Mouse (Mus musculus) layer of hippocampus, adult 18-20 months (tissue): ENCODE results near the gene Csn1s2a. TPM values are rescaled to one million over a fixed set of nuclear protein-coding genes. Genes with fewer than 3 reads are reported as not detected.
"Not testable (repeated sequence)": the region's sequence is repeated elsewhere in the genome, so short reads cannot be mapped to it uniquely, and the experiment has no call there.

Source experiments
- DNase-seq, 2 experiments: peaks; one replicate each; pipeline ENCODE4 v3.0.0; 2022; ENCODE audit warnings: low spot score in 2 of 2
- long read RNA-seq: library from polyadenylated mRNA; stranded (forward); transcript quantifications from one replicate; pipeline ENCODE4 v2.0.0, GENCODE M21; 2021
- total RNA-seq, 2 experiments: library from RNA; stranded (reverse); gene quantifications; 2 replicates each; pipeline ENCODE4 v1.2.3; 2021

The Csn1s2a gene
- not detected for total RNA-seq
- long read RNA-seq = 0 reads

- no peak for DNase-seq
Measured at GRCm38 (mm10) chr5:87774267-87774666, at the start of gene Csn1s2a. TSS of gene Csn1s2a (plus strand) at chr5:87774567.

GRCm38 (mm10) chr5:87734821-87735220, 39.5 kb upstream of the Csn1s2a start:
- no peak for DNase-seq

GRCm38 (mm10) chr5:87753471-87753870, 20.9 kb upstream of the Csn1s2a start:
- DNase-seq = no peak

DNA sequence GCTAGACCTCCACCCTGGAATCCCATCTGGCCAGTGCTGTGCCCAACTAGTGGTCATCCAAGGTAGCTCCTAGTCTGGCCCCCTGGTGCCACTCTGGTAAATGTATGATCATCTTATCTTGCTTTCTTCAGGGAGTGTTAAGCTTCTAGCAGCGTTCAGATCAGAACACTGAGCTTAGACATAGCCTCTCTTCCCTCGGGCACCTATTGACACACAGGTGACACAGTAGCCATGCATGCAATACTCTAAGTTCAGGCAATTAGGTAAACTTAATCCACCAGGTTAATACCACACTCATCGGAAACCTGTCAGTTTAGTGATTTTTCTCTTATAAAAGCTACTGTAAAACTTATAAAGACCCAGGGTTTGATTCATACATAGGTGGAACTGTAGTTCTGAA, 9.8 kb upstream of the Csn1s2a start:
- DNase-seq = no peak

GRCm38 (mm10) chr5:87772151-87772550, 2.2 kb upstream of the Csn1s2a start:
- DNase-seq = not testable (repeated sequence)

- DNase-seq = peak in 1 of 2 experiments; percentile 18
Measured at GRCm38 (mm10) chr5:87782731-87783130, 8.4 kb downstream of the Csn1s2a start.

- DNase-seq = no peak
Measured at GRCm38 (mm10) chr5:87807782-87808181, 33.4 kb downstream of the Csn1s2a start, which contains the start of gene Csn1s2b. TSS of gene Csn1s2b (plus strand) at chr5:87808082.

- no peak for DNase-seq
Measured at GRCm38 (mm10) chr5:87809253-87809652, 34.9 kb downstream of the Csn1s2a start.

DNA sequence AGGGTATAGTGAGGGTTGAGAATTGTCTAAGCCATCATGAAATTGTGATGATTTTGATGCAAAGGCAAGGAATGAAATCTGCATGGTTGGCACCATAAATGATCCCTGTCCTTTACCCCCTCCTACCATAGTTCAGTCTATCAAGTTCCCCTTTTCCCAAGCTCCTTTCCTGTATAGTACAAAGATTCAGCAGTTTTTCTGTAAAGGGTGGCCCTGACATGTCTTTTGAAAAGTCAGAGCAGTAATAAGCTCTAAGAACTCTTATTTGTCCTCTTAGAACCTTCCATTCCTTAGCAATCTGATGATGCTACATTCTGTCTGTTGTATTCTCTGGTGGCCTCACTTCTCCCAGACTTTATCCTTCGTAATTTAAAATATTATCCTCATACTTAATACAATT, 51.0 kb downstream of the Csn1s2a start, which contains the start of gene Prr27:
Gene Prr27 (plus strand): TSS at position 301 of the 400 bp plus-strand sequence.
- DNase-seq = no peak

Other genes starting within 250 kb of the Csn1s2a start
- gene Sult1b1, start 236.4 kb upstream of the Csn1s2a start, total RNA-seq = not detected
- gene Sult1d1, start 205.5 kb upstream of the Csn1s2a start, total RNA-seq = not detected
- gene Sult1e1, start 183.0 kb upstream of the Csn1s2a start, total RNA-seq = not detected
- gene Csn1s1, start 108.4 kb upstream of the Csn1s2a start, total RNA-seq = not detected
- not detected for gene Csn2, start 74.9 kb upstream of the Csn1s2a start, total RNA-seq
- gene Csn1s2b, start 33.5 kb downstream of the Csn1s2a start, total RNA-seq = not detected
- gene Prr27, start 51.1 kb downstream of the Csn1s2a start, total RNA-seq = not detected
- gene Odam, start 110.5 kb downstream of the Csn1s2a start, total RNA-seq = not detected
- gene Csn3, start 151.0 kb downstream of the Csn1s2a start, total RNA-seq = not detected
- gene 2310003L06Rik, start 194.9 kb downstream of the Csn1s2a start, total RNA-seq = not detected
- not detected for gene Gm28434, start 194.9 kb downstream of the Csn1s2a start, total RNA-seq
- gene Cabs1, start 204.9 kb downstream of the Csn1s2a start, total RNA-seq = not detected
- gene Smr3a, start 228.0 kb downstream of the Csn1s2a start, total RNA-seq = not detected